Mouse (Mus musculus): Measurements from ENCODE around the gene Dnmt3b.

- no peak for TF ChIP-seq POLR2A (IDR thresholded peaks at IDR 0.05; ENCODE audit: extremely low read depth, insufficient read depth, low read length)
- no peak for TF ChIP-seq CTCF (IDR thresholded peaks at IDR 0.05; ENCODE audit: extremely low read depth, insufficient read depth, low read length)
Observed at GRCm38 (mm10) chr2:153660616-153661015, 11.4 kb downstream of the Dnmt3b start.
